In genomic region chr19:7295071-7295658, GRCm38 (mm10) we compare ENCODE assay signal across 8 mouse cellular contexts. TPM values are rescaled to one million over a fixed set of nuclear protein-coding genes. Genes with fewer than 3 reads are reported as not detected.
DNase-seq lines count a peak whose midpoint lies in the region; ATAC-seq and TF ChIP-seq lines count a peak whose summit lies in the region.

No protein-coding gene starts in this region.

- 8% methylated on average over 15 of the region's 15 CpGs for WGBS in liver, embryonic 16.5 days (ENCODE audit: insufficient replicate concordance)

- peak overlapping the region; percentile 50 for H3K9ac ChIP-seq in liver, embryonic 16.5 days (ENCODE audit: low read depth, low read length)

- H3K79me3 ChIP-seq in C2C12 (ENCODE audit: low read depth), result peaks cover 23% of the 10 kb centered on the region

- H3ac ChIP-seq in C2C12 (ENCODE audit: control insufficient read depth, insufficient read length, low read depth), result no peak overlapping the region

- peak; percentile 71 for ATAC-seq in G1E (ENCODE audit: extremely low read depth, insufficient number of reproducible peaks, low FRiP score, poor library complexity, severe bottlenecking)
- ATAC-seq in inflammation-experienced regulatory T-cells, adult 6 months, result peak; percentile 88
- ATAC-seq in liver, embryonic 16.5 days (ENCODE audit: low read depth), result peak; percentile 90

- peaks cover 83% of the 10 kb centered on the region for H3K4me1 ChIP-seq in G1E (ENCODE audit: insufficient read depth, low read depth, low read length)
- H3K4me1 ChIP-seq in liver, embryonic 16.5 days (ENCODE audit: control insufficient read depth, low read depth, low read length), result peaks cover 39% of the 10 kb centered on the region

- H3K4me3 ChIP-seq in C2C12 (ENCODE audit: insufficient read depth, poor library complexity, severe bottlenecking) (no peak overlapping the region), G1E (ENCODE audit: low read depth, low read length) (peak overlapping the region; percentile 76)
- H3K4me3 ChIP-seq in liver, embryonic 16.5 days (ENCODE audit: low read depth, low read length), result peak overlapping the region; percentile 58

- H3K27ac ChIP-seq in liver, embryonic 16.5 days (ENCODE audit: low read length), result peak overlapping the region; percentile 83

- H3K9me3 ChIP-seq in G1E (replicated peaks), result no peaks in the 10 kb centered on the region
- no peaks in the 10 kb centered on the region for H3K9me3 ChIP-seq in liver, embryonic 16.5 days (replicated peaks; ENCODE audit: control insufficient read depth, low read length)

- H3K36me3 ChIP-seq in C2C12 (ENCODE audit: control insufficient read depth, insufficient read depth) (peaks cover 8% of the 10 kb centered on the region), G1E (replicated peaks) (peaks cover 74% of the 10 kb centered on the region)
- H3K36me3 ChIP-seq in liver, embryonic 16.5 days (ENCODE audit: control insufficient read depth, insufficient read depth), result no peaks in the 10 kb centered on the region

- no peak for TF ChIP-seq CTCF in C2C12 (IDR thresholded peaks at IDR 0.05; ENCODE audit: control insufficient read depth, insufficient read depth, insufficient read length)
- TF ChIP-seq CTCF in G1E (IDR thresholded peaks at IDR 0.05; ENCODE audit: low read depth, low read length), result no peak

- peak; percentile 78 for DNase-seq in G1E (ENCODE audit: low spot score)
- peak; percentile 78 to 87 for DNase-seq in spleen, postnatal 4 days (ENCODE audit: low spot score in 2 of 2)
- no peak for DNase-seq in cerebellum, adult 9-10 months
- DNase-seq in gastrocnemius, adult 18-20 months (ENCODE audit: low spot score), result no peak
- no peak for DNase-seq in retina, postnatal 1 day

- peak overlapping the region; percentile 74 for H3K4me2 ChIP-seq in liver, embryonic 16.5 days (ENCODE audit: low read depth, low read length)

- no peaks in the 10 kb centered on the region for H3K27me3 ChIP-seq in C2C12 (ENCODE audit: control insufficient read depth, insufficient read depth, insufficient read length)
- H3K27me3 ChIP-seq in G1E (ENCODE audit: insufficient read depth, low read length), result no peaks in the 10 kb centered on the region
- no peaks in the 10 kb centered on the region for H3K27me3 ChIP-seq in liver, embryonic 16.5 days (ENCODE audit: control insufficient read depth, insufficient read depth, low read depth, low read length)

- peaks cover 96% of the 10 kb centered on the region for H3K79me2 ChIP-seq in C2C12 (ENCODE audit: control insufficient read depth, insufficient read depth)

TF ChIP-seq in C2C12, 6 proteins besides CTCF, POLR2A, EP300 and RAD21:
- no peak for TF ChIP-seq MYOD1 (IDR thresholded peaks at IDR 0.05; ENCODE audit: control insufficient read depth, insufficient read length, low read depth)
- TF ChIP-seq CEBPB (IDR thresholded peaks at IDR 0.05; ENCODE audit: low read depth), result peak; percentile 46
- no peak for TF ChIP-seq MAX (IDR thresholded peaks at IDR 0.05)

RNA-seq across cellular contexts. Expression of gene Rcor2, which starts 28.0 kb away (rescaled TPM):
- polyA plus RNA-seq in C2C12 (2012; fragmentation: generic; extraction: Trizol) (21.0 TPM), G1E (2012) (62.2 and 74.4 TPM in 2 replicates)
- total RNA-seq in G1E (2014; fragmentation: Nextera tagmentation) (20.9 and 22.2 TPM in 2 replicates), G1E (2017) (20.8 and 22.5 TPM in 2 replicates)
- polyA plus RNA-seq in inflammation-experienced regulatory T-cells, adult 6 months (2017; shearing (Covaris generic)), result not detected
- 0.27 and 0.47 TPM in 2 replicates for polyA plus RNA-seq in liver, embryonic 16.5 days (2015; fragmentation: Nextera tagmentation; extraction: Ambion mirVana)
- total RNA-seq in gastrocnemius, adult 18-20 months (2021), result 1 to 10 TPM; 2.2 to 2.7 TPM

RNA-seq across cellular contexts. Expression of gene Mark2, which starts 46.5 kb away (rescaled TPM):
- 27.2 TPM for polyA plus RNA-seq in C2C12 (2012; fragmentation: generic; extraction: Trizol)
- 170 and 182 TPM in 2 replicates for total RNA-seq in G1E (2014; fragmentation: Nextera tagmentation)
- 18.4 and 22.0 TPM in 2 replicates for total RNA-seq in G1E (2017)
- 297 and 319 TPM in 2 replicates for polyA plus RNA-seq in G1E (2012)
- polyA plus RNA-seq in inflammation-experienced regulatory T-cells, adult 6 months (2017; shearing (Covaris generic)), result 10 to 100 TPM; 50.5 to 69.5 (median 57.4) TPM
- polyA plus RNA-seq in liver, embryonic 16.5 days (2015; fragmentation: Nextera tagmentation; extraction: Ambion mirVana), result 13.8 and 15.3 TPM in 2 replicates
- total RNA-seq in gastrocnemius, adult 18-20 months (2021), result 10 to 100 TPM; 34.4 to 39.5 TPM

RNA-seq across cellular contexts. Expression of gene Naa40, which starts 54.2 kb away (rescaled TPM):
- 16.8 TPM for polyA plus RNA-seq in C2C12 (2012; fragmentation: generic; extraction: Trizol)
- total RNA-seq in G1E (2014; fragmentation: Nextera tagmentation), result 67.5 and 67.7 TPM in 2 replicates
- 60.7 and 67.3 TPM in 2 replicates for total RNA-seq in G1E (2017)
- 58.8 and 59.4 TPM in 2 replicates for polyA plus RNA-seq in G1E (2012)
- 10 to 100 TPM; 21.3 to 28.4 (median 27.4) TPM for polyA plus RNA-seq in inflammation-experienced regulatory T-cells, adult 6 months (2017; shearing (Covaris generic))
- polyA plus RNA-seq in liver, embryonic 16.5 days (2015; fragmentation: Nextera tagmentation; extraction: Ambion mirVana), result 22.1 TPM in 2 replicates
- 10 to 100 TPM; 11.6 to 12.2 TPM for total RNA-seq in gastrocnemius, adult 18-20 months (2021)

Comparison
In these comparisons a context has a peak if more than half of its experiments do, and no peak if none do; other contexts are left out.
1. DNase-seq: peak in G1E (single experiment) and spleen, postnatal 4 days (2 of 2); none in cerebellum, adult 9-10 months (single experiment), gastrocnemius, adult 18-20 months (single experiment) and retina, postnatal 1 day (single experiment).
2. RNA of gene Rcor2, which starts 28.0 kb away (polyA plus RNA-seq): 62.2 to 74.4 TPM in G1E and 21.0 TPM in C2C12 (single experiment); 0.27 to 0.47 TPM in liver, embryonic 16.5 days and not detected in inflammation-experienced regulatory T-cells, adult 6 months; every median in the first group is over 10 times any median in the second.
3. Peak in every context shown above with its lines, with median percentiles within 50 percentile points of each other: ATAC-seq.